Mouse (Mus musculus): ENCODE data around the gene Tmem131l. TPM values are rescaled to one million over a fixed set of nuclear protein-coding genes. Genes with fewer than 3 reads are reported as not detected.

The Tmem131l gene
- polyA plus RNA-seq, 1 experiment from 2014 or later: 19.8 TPM

- H3K9ac ChIP-seq (ENCODE audit: low read depth, low read length): no peak overlapping the region
- no peak for ATAC-seq
- no peak overlapping the region for H3K27ac ChIP-seq (ENCODE audit: low read length)
- H3K9me3 ChIP-seq (ENCODE audit: control insufficient read depth, low read length): no peaks in the 10 kb centered on the region
- H3K4me3 ChIP-seq (ENCODE audit: low read length): no peak overlapping the region
- no peaks in the 10 kb centered on the region for H3K36me3 ChIP-seq (ENCODE audit: control insufficient read depth, insufficient read depth, low read length)
- peaks cover 4% of the 10 kb centered on the region for H3K4me1 ChIP-seq (ENCODE audit: control insufficient read depth, insufficient read depth, low read length)
- no peak overlapping the region for H3K4me2 ChIP-seq (ENCODE audit: low read depth, low read length)
- 87% methylated on average over 4 of the region's 4 CpGs for WGBS
- no peaks in the 10 kb centered on the region for H3K27me3 ChIP-seq (replicated peaks; ENCODE audit: control insufficient read depth, insufficient read depth, low read length)
These were observed 3.1 kb downstream of the Tmem131l start for GRCm38 (mm10) chr3:84036866-84037265.

GRCm38 (mm10) chr3:84035728-84036364, 4.1 kb downstream of the Tmem131l start:
- H3K9ac ChIP-seq (ENCODE audit: low read depth, low read length): no peak overlapping the region
- WGBS: 86% methylated on average over 6 of the region's 6 CpGs
- H3K27ac ChIP-seq (ENCODE audit: low read length): no peak overlapping the region
- no peaks in the 10 kb centered on the region for H3K9me3 ChIP-seq (ENCODE audit: control insufficient read depth, low read length)
- H3K4me2 ChIP-seq (ENCODE audit: low read depth, low read length): no peak overlapping the region
- no peaks in the 10 kb centered on the region for H3K27me3 ChIP-seq (replicated peaks; ENCODE audit: control insufficient read depth, insufficient read depth, low read length)
- H3K4me3 ChIP-seq (ENCODE audit: low read length): no peak overlapping the region
- H3K4me1 ChIP-seq (ENCODE audit: control insufficient read depth, insufficient read depth, low read length): peaks cover 4% of the 10 kb centered on the region
- ATAC-seq: no peak
- no peaks in the 10 kb centered on the region for H3K36me3 ChIP-seq (ENCODE audit: control insufficient read depth, insufficient read depth, low read length)

GRCm38 (mm10) chr3:84034115-84034780, 5.7 kb downstream of the Tmem131l start:
- Histone ChIP-seq H3K4me2 (ENCODE audit: low read depth, low read length) (no peak overlapping the region), H3K4me3 (ENCODE audit: low read length) (no peak overlapping the region), H3K36me3 (ENCODE audit: control insufficient read depth, insufficient read depth, low read length) (no peaks in the 10 kb centered on the region), H3K4me1 (ENCODE audit: control insufficient read depth, insufficient read depth, low read length) (peaks cover 4% of the 10 kb centered on the region), H3K27me3 (replicated peaks; ENCODE audit: control insufficient read depth, insufficient read depth, low read length) (no peaks in the 10 kb centered on the region), H3K9ac (ENCODE audit: low read depth, low read length) (no peak overlapping the region), H3K27ac (ENCODE audit: low read length) (no peak overlapping the region), H3K9me3 (ENCODE audit: control insufficient read depth, low read length) (no peaks in the 10 kb centered on the region)
- ATAC-seq: no peak
- WGBS: 62% methylated on average over 5 of the region's 5 CpGs

DNA sequence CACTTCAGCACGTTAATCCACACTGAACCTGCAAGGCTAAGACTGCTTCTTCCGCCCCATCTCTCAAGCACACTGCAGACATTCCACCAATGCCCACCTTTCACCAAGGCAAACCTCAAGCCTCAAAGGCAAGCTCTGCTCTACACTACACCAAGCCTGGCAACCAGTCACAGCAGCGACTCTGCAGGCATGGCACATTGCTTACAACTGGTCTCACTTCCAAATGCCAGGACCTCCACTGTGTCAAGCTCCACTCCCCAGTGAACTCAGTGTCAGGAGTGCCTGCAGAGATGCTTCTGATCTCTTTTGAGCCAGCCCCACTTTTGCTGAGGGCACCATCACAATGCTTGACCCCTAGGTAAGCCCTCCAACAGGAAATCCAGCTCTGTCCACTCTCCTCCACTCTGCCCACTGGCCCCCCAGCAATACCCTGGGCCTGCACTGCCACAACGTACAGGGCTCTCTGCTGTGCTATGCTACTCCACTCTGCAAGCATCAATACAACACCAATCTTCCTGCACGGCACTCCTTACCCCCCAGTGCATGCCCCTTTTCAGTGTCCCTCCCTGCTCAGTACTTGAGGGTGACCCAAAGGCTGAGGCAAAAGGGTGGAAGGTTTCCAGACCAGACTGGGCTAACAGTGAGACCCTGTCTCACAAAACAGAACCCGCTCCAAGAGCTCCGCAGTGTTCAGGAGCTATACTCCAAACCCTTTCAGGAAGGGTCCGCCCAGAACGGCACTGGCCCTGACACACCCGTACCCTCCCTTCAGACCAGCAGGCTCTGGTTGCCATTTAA, 6.8 kb downstream of the Tmem131l start:
- peak; percentile 17; the same call in 1 of the 2 replicates for ATAC-seq
- no peaks in the 10 kb centered on the region for H3K36me3 ChIP-seq (ENCODE audit: control insufficient read depth, insufficient read depth, low read length)
- H3K9me3 ChIP-seq (ENCODE audit: control insufficient read depth, low read length): no peaks in the 10 kb centered on the region
- no peaks in the 10 kb centered on the region for H3K27me3 ChIP-seq (replicated peaks; ENCODE audit: control insufficient read depth, insufficient read depth, low read length)
- peaks cover 4% of the 10 kb centered on the region for H3K4me1 ChIP-seq (ENCODE audit: control insufficient read depth, insufficient read depth, low read length)
- H3K4me2 ChIP-seq (ENCODE audit: low read depth, low read length): no peak overlapping the region
- no peak overlapping the region for H3K9ac ChIP-seq (ENCODE audit: low read depth, low read length)
- no peak overlapping the region for H3K4me3 ChIP-seq (ENCODE audit: low read length)
- 75% methylated on average over 10 of the region's 10 CpGs for WGBS
- H3K27ac ChIP-seq (ENCODE audit: low read length): no peak overlapping the region

- no peaks in the 10 kb centered on the region for H3K9me3 ChIP-seq (ENCODE audit: control insufficient read depth, low read length)
- no peak overlapping the region for H3K4me2 ChIP-seq (ENCODE audit: low read depth, low read length)
- no peaks in the 10 kb centered on the region for H3K27me3 ChIP-seq (replicated peaks; ENCODE audit: control insufficient read depth, insufficient read depth, low read length)
- ATAC-seq: no peak
- peaks cover 7% of the 10 kb centered on the region; the same call in 1 of the 2 replicates for H3K4me1 ChIP-seq (ENCODE audit: control insufficient read depth, insufficient read depth, low read length)
- H3K9ac ChIP-seq (ENCODE audit: low read depth, low read length): no peak overlapping the region
- 91% methylated on average over 5 of the region's 5 CpGs for WGBS
- H3K36me3 ChIP-seq (ENCODE audit: control insufficient read depth, insufficient read depth, low read length): no peaks in the 10 kb centered on the region
- H3K4me3 ChIP-seq (ENCODE audit: low read length): no peak overlapping the region
- no peak overlapping the region for H3K27ac ChIP-seq (ENCODE audit: low read length)
These were observed 7.6 kb downstream of the Tmem131l start for GRCm38 (mm10) chr3:84032419-84032818.

DNA sequence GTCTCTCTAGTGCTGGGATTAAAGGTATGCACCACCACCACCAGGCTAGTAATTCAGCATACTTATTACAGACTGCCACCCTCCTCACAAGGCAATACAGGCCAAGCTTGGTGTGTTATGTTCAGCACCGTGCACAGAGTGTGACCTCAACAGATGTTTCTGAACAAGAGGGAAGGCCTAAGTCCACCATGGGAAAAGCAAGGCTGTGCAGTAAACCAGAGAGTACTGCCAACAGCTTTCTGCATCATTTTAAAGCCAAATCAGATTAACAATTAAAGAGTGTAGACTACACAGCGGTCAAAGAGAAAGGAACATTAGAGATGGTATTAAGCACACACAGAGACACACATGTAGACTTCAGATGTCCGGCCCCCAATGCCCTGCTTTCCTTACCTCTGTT, 8.8 kb downstream of the Tmem131l start:
- no peaks in the 10 kb centered on the region for H3K27me3 ChIP-seq (replicated peaks; ENCODE audit: control insufficient read depth, insufficient read depth, low read length)
- no peak overlapping the region for H3K9ac ChIP-seq (ENCODE audit: low read depth, low read length)
- H3K4me2 ChIP-seq (ENCODE audit: low read depth, low read length): no peak overlapping the region
- H3K4me1 ChIP-seq (ENCODE audit: control insufficient read depth, insufficient read depth, low read length): peaks cover 7% of the 10 kb centered on the region; the same call in 1 of the 2 replicates
- no peaks in the 10 kb centered on the region for H3K36me3 ChIP-seq (ENCODE audit: control insufficient read depth, insufficient read depth, low read length)
- ATAC-seq: no peak
- 89% methylated on average over 3 of the region's 3 CpGs for WGBS
- H3K27ac ChIP-seq (ENCODE audit: low read length): no peak overlapping the region
- no peaks in the 10 kb centered on the region for H3K9me3 ChIP-seq (ENCODE audit: control insufficient read depth, low read length)
- no peak overlapping the region for H3K4me3 ChIP-seq (ENCODE audit: low read length)

DNA sequence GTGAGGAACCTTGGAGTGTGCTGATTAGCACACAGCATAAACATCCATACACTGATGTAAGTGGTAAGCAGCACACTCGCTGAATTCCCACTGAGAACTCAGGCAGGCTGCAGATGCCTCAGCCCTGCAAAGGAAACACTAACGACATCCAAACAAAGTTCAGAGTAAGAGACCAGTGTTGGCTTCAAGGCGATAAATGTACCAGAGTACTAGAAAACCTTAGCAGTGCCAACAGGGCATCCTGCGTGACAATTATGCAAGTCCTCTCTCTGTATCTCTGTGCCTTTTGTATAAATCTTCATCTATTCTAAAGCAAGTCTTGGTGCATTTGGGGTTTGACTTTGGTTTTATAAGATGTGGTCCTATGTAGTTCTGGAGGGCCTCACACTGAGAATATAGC, 11.0 kb downstream of the Tmem131l start:
- no peak overlapping the region for H3K4me3 ChIP-seq (ENCODE audit: low read length)
- H3K36me3 ChIP-seq (ENCODE audit: control insufficient read depth, insufficient read depth, low read length): no peaks in the 10 kb centered on the region
- H3K4me2 ChIP-seq (ENCODE audit: low read depth, low read length): no peak overlapping the region
- no peak for ATAC-seq
- no peak overlapping the region for H3K9ac ChIP-seq (ENCODE audit: low read depth, low read length)
- no peak overlapping the region for H3K27ac ChIP-seq (ENCODE audit: low read length)
- WGBS: 79% methylated on average over 4 of the region's 4 CpGs
- H3K27me3 ChIP-seq (replicated peaks; ENCODE audit: control insufficient read depth, insufficient read depth, low read length): no peaks in the 10 kb centered on the region
- H3K4me1 ChIP-seq (ENCODE audit: control insufficient read depth, insufficient read depth, low read length): peaks cover 8% of the 10 kb centered on the region; the same call in 1 of the 2 replicates
- H3K9me3 ChIP-seq (ENCODE audit: control insufficient read depth, low read length): no peaks in the 10 kb centered on the region

DNA sequence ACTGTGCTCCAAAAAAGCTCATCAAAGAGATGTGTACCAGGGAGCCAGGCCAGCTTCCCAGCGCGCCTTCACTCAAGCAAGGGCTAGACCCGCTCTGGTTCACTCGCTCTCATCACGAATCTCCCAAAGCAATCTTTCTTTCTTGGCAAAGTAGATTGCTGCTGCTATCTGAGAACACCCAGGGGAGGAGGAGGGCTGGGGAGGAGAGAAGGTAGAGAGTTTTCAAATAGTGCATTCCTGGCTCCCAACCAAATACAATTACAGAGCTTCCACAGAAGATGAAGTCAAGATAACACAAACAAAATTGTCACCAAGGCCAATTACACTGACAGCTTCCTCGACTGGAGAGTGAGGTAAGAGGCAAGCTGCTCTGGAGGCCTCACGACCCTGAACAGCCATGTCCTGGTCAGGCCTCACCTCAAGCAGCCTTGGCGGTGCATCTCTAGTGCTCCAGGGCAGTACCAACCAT, 12.2 kb downstream of the Tmem131l start:
- Histone ChIP-seq H3K9ac (ENCODE audit: low read depth, low read length) (no peak overlapping the region), H3K4me2 (ENCODE audit: low read depth, low read length) (no peak overlapping the region), H3K4me3 (ENCODE audit: low read length) (no peak overlapping the region), H3K27ac (ENCODE audit: low read length) (no peak overlapping the region), H3K9me3 (ENCODE audit: control insufficient read depth, low read length) (no peaks in the 10 kb centered on the region), H3K4me1 (ENCODE audit: control insufficient read depth, insufficient read depth, low read length) (peaks cover 9% of the 10 kb centered on the region; the same call in 1 of the 2 replicates), H3K36me3 (ENCODE audit: control insufficient read depth, insufficient read depth, low read length) (no peaks in the 10 kb centered on the region), H3K27me3 (replicated peaks; ENCODE audit: control insufficient read depth, insufficient read depth, low read length) (no peaks in the 10 kb centered on the region)
- 65% methylated on average over 8 of the region's 8 CpGs for WGBS
- ATAC-seq: no peak

GRCm38 (mm10) chr3:84024512-84025072, 15.4 kb downstream of the Tmem131l start:
- Histone ChIP-seq H3K9me3 (ENCODE audit: control insufficient read depth, low read length) (no peaks in the 10 kb centered on the region), H3K27ac (ENCODE audit: low read length) (no peak overlapping the region), H3K4me1 (ENCODE audit: control insufficient read depth, insufficient read depth, low read length) (peaks cover 26% of the 10 kb centered on the region), H3K4me3 (ENCODE audit: low read length) (no peak overlapping the region), H3K9ac (ENCODE audit: low read depth, low read length) (no peak overlapping the region), H3K27me3 (replicated peaks; ENCODE audit: control insufficient read depth, insufficient read depth, low read length) (no peaks in the 10 kb centered on the region), H3K36me3 (ENCODE audit: control insufficient read depth, insufficient read depth, low read length) (no peaks in the 10 kb centered on the region), H3K4me2 (ENCODE audit: low read depth, low read length) (no peak overlapping the region)
- ATAC-seq: no peak
- 78% methylated on average over 12 of the region's 12 CpGs for WGBS
